Mouse (Mus musculus): Measurements from ENCODE around the gene Wdr48.

- no peak for TF ChIP-seq CTCF (IDR thresholded peaks at IDR 0.05; ENCODE audit: control insufficient read depth, insufficient read depth, insufficient read length)
- TF ChIP-seq MAX (IDR thresholded peaks at IDR 0.05) = no peak
- no peak for TF ChIP-seq USF1 (IDR thresholded peaks at IDR 0.05; ENCODE audit: low read depth)
Measured at GRCm38 (mm10) chr9:119854170-119854569, 40.5 kb upstream of the Wdr48 start.

All from C2C12 (cell line).